In genomic region chr8:63539296-63539695, GRCm38 (mm10) we compare ENCODE assay signal across 11 mouse cellular contexts.
"Had no signal": no experiment of that assay in that cellular context is flagged by ENCODE, and none has a peak within 500 bp of the region (broad histone marks: within the 10 kb centered on the region; RNA-seq: fewer than 3 reads in every experiment).

No protein-coding gene starts in this region.

- ATAC-seq: liver, postnatal 0 days; lung, postnatal 0 days; midbrain, embryonic 13.5 days; midbrain, embryonic 15.5 days had no signal

- DNase-seq: liver, postnatal 0 days; lung, adult 2 months; lung, postnatal 14 days; lung, postnatal 36 days; right cerebral cortex, postnatal 14 days; thymus, adult 2 months; thymus, postnatal 25 days; thymus, postnatal 4 days had no signal
